Mouse (Mus musculus) kidney, embryonic 16.5 days (tissue): ENCODE measurements around the gene Ctdspl. TPM values are rescaled to one million over a fixed set of nuclear protein-coding genes. Genes with fewer than 3 reads are reported as not detected.

Experiments
- ATAC-seq: fragments of 200-750 bp; cut with Nextera tagmentation; 2 replicates; pipeline ENCODE4 v1.8.0; 2017; ENCODE audit warnings: moderate TSS enrichment; ENCODE audit not compliant: low FRiP score, low TSS enrichment
- H3K27ac ChIP-seq: fragments of 300-500 bp; sonication (generic); 2 replicates; pipeline ENCODE4 v1.5.1; 2014; ENCODE audit warnings: low read length
- H3K27me3 ChIP-seq: fragments of 300-500 bp; sonication (generic); 2 replicates; pipeline ENCODE4 v1.6.1; 2014; ENCODE audit warnings: low read length, control low read depth, mixed read lengths; ENCODE audit not compliant: insufficient read depth
- H3K36me3 ChIP-seq: fragments of 300-500 bp; sonication (generic); 2 replicates; pipeline ENCODE4 v1.6.1; 2014; ENCODE audit warnings: low read length, control low read depth, mixed read lengths; ENCODE audit not compliant: insufficient read depth
- H3K4me1 ChIP-seq: fragments of 300-500 bp; sonication (generic); 2 replicates; pipeline ENCODE4 v1.6.1; 2014; ENCODE audit warnings: low read length, control low read depth, mixed read lengths; ENCODE audit not compliant: insufficient read depth
- H3K4me2 ChIP-seq: fragments of 300-500 bp; sonication (generic); replicated peaks from 2 replicates; pipeline ENCODE4 v1.6.1; 2014; ENCODE audit warnings: low read depth, low read length
- H3K4me3 ChIP-seq: fragments of 300-500 bp; sonication (generic); 2 replicates; pipeline ENCODE4 v1.5.1; 2014; ENCODE audit warnings: mild to moderate bottlenecking, low read length
- H3K9ac ChIP-seq: fragments of 300-500 bp; sonication (generic); replicated peaks from 2 replicates; pipeline ENCODE4 v1.6.1; 2014; ENCODE audit warnings: low read length
- H3K9me3 ChIP-seq: fragments of 300-500 bp; sonication (generic); 2 replicates; pipeline ENCODE4 v1.6.1; 2016; ENCODE audit warnings: low read length, control low read depth
- WGBS: fragments of 180-500 bp; shearing (Covaris S2); extraction: QIAGEN DNeasy Blood & Tissue Kit; methylation state at CpG from one replicate; pipeline ENCODE4 v1.1.7; 2014; 5-methylcytosine and 5-hydroxymethylcytosine counted together
- polyA plus RNA-seq: library from polyadenylated mRNA; unstranded; fragments of >200 nt; fragmentation: Nextera tagmentation; extraction: Ambion mirVana; gene quantifications from 2 replicates; pipeline ENCODE4 v1.2.1, GENCODE M21; 2015

Ctdspl gene
- polyA plus RNA-seq, 1 experiment from 2014 or later, result 27.5 TPM

- no peak overlapping the region for H3K4me3 ChIP-seq
- WGBS, result 33% methylated on average over 8 of the region's 8 CpGs
- ATAC-seq, result no peak
These were observed 11.7 kb upstream of the Ctdspl start for GRCm38 (mm10) chr9:118914589-118914988.

GRCm38 (mm10) chr9:118915290-118915689, 11.0 kb upstream of the Ctdspl start:
- Histone ChIP-seq H3K36me3 (no peaks in the 10 kb centered on the region), H3K4me3 (no peak overlapping the region), H3K4me1 (peaks cover 18% of the 10 kb centered on the region), H3K27me3 (no peaks in the 10 kb centered on the region), H3K4me2 (no peak overlapping the region), H3K27ac (no peak overlapping the region), H3K9me3 (no peaks in the 10 kb centered on the region; the same call in 1 of the 2 replicates), H3K9ac (no peak overlapping the region)
- no peak for ATAC-seq
- WGBS, result 64% methylated on average over 5 of the region's 5 CpGs

More at GRCm38 (mm10) chr9:118914589-118914988, 11.7 kb upstream of the Ctdspl start:
- Histone ChIP-seq H3K27ac (peak overlapping the region; percentile 43; the same call in 1 of the 2 replicates), H3K27me3 (no peaks in the 10 kb centered on the region), H3K36me3 (no peaks in the 10 kb centered on the region), H3K4me1 (peaks cover 11% of the 10 kb centered on the region), H3K9me3 (no peaks in the 10 kb centered on the region; the same call in 1 of the 2 replicates), H3K9ac (no peak overlapping the region), H3K4me2 (no peak overlapping the region)

GRCm38 (mm10) chr9:118919672-118920186, 6.5 kb upstream of the Ctdspl start:
- H3K27me3 ChIP-seq, result no peaks in the 10 kb centered on the region
- peaks cover 24% of the 10 kb centered on the region for H3K4me1 ChIP-seq
- H3K36me3 ChIP-seq, result no peaks in the 10 kb centered on the region
- H3K4me2 ChIP-seq, result peak overlapping the region; percentile 5; the same call in 1 of the 2 replicates
- 42% methylated on average over 16 of the region's 16 CpGs for WGBS
- peak overlapping the region; percentile 33 for H3K27ac ChIP-seq
- no peak overlapping the region for H3K4me3 ChIP-seq
- 0 out of 2 replicates have a peak overlapping the region, but pooled peaks have one; percentile 13 for H3K9ac ChIP-seq
- ATAC-seq, result peak; percentile 59
- H3K9me3 ChIP-seq, result no peaks in the 10 kb centered on the region; the same call in 1 of the 2 replicates

- 50% methylated on average over 12 of the region's 12 CpGs for WGBS
- ATAC-seq, result peak; percentile 26
These were observed 5.3 kb upstream of the Ctdspl start for GRCm38 (mm10) chr9:118920798-118921515.

GRCm38 (mm10) chr9:118921926-118922325, 4.3 kb upstream of the Ctdspl start:
- 75% methylated on average over 3 of the region's 3 CpGs for WGBS
- H3K9me3 ChIP-seq, result no peaks in the 10 kb centered on the region
- ATAC-seq, result no peak
- no peaks in the 10 kb centered on the region for H3K36me3 ChIP-seq
- peaks cover 24% of the 10 kb centered on the region for H3K4me1 ChIP-seq
- no peak overlapping the region for H3K4me2 ChIP-seq
- no peak overlapping the region for H3K27ac ChIP-seq
- no peak overlapping the region for H3K9ac ChIP-seq
- no peak overlapping the region for H3K4me3 ChIP-seq
- no peaks in the 10 kb centered on the region for H3K27me3 ChIP-seq

More at GRCm38 (mm10) chr9:118920798-118921515, 5.3 kb upstream of the Ctdspl start:
- Histone ChIP-seq H3K4me2 (no peak overlapping the region), H3K4me1 (peaks cover 24% of the 10 kb centered on the region), H3K36me3 (no peaks in the 10 kb centered on the region), H3K9me3 (no peaks in the 10 kb centered on the region), H3K27ac (no peak overlapping the region), H3K4me3 (no peak overlapping the region), H3K9ac (no peak overlapping the region), H3K27me3 (no peaks in the 10 kb centered on the region)

- Histone ChIP-seq H3K9me3 (no peaks in the 10 kb centered on the region), H3K4me3 (peak overlapping the region; percentile 69), H3K4me1 (peaks cover 46% of the 10 kb centered on the region), H3K27me3 (no peaks in the 10 kb centered on the region), H3K27ac (peak overlapping the region; percentile 71; the same call in 1 of the 2 replicates), H3K4me2 (peak overlapping the region; percentile 85), H3K9ac (peak overlapping the region; percentile 72), H3K36me3 (no peaks in the 10 kb centered on the region)
- ATAC-seq, result 0 out of 2 replicates have a peak, but pooled peaks have one; percentile 1
- WGBS, result 15% methylated on average over 16 of the region's 16 CpGs
These were observed 1.6 kb upstream of the Ctdspl start for GRCm38 (mm10) chr9:118924554-118925085.

- H3K36me3 ChIP-seq, result no peaks in the 10 kb centered on the region
- WGBS, result under 1% methylated on average over 52 of the region's 53 CpGs
- peak overlapping the region; percentile 86 for H3K9ac ChIP-seq
- peak overlapping the region; percentile 85 for H3K4me2 ChIP-seq
- peak overlapping the region; percentile 91 for H3K27ac ChIP-seq
- peaks cover 43% of the 10 kb centered on the region for H3K4me1 ChIP-seq
- H3K9me3 ChIP-seq, result no peaks in the 10 kb centered on the region
- H3K27me3 ChIP-seq, result no peaks in the 10 kb centered on the region
- peak overlapping the region; percentile 69 for H3K4me3 ChIP-seq
- ATAC-seq, result peak; percentile 81
These were observed 755 bp upstream of the Ctdspl start for GRCm38 (mm10) chr9:118925286-118926110.

- WGBS, result 2% methylated on average over 65 of the region's 68 CpGs
- ATAC-seq, result no peak
These were observed 552 bp downstream of the Ctdspl start for GRCm38 (mm10) chr9:118926688-118927321.

GRCm38 (mm10) chr9:118927501-118927900, 1.2 kb downstream of the Ctdspl start:
- Histone ChIP-seq H3K4me3 (peak overlapping the region; percentile 69), H3K4me2 (peak overlapping the region; percentile 85), H3K36me3 (no peaks in the 10 kb centered on the region), H3K9me3 (no peaks in the 10 kb centered on the region), H3K27me3 (no peaks in the 10 kb centered on the region), H3K9ac (peak overlapping the region; percentile 86), H3K27ac (peak overlapping the region; percentile 91), H3K4me1 (peaks cover 46% of the 10 kb centered on the region)
- WGBS, result 22% methylated on average over 8 of the region's 8 CpGs
- no peak for ATAC-seq

More at GRCm38 (mm10) chr9:118926688-118927321, 552 bp downstream of the Ctdspl start:
- Histone ChIP-seq H3K4me3 (peak overlapping the region; percentile 69), H3K4me2 (peak overlapping the region; percentile 85), H3K9me3 (no peaks in the 10 kb centered on the region), H3K27me3 (no peaks in the 10 kb centered on the region), H3K36me3 (no peaks in the 10 kb centered on the region), H3K27ac (peak overlapping the region; percentile 91), H3K4me1 (peaks cover 45% of the 10 kb centered on the region), H3K9ac (peak overlapping the region; percentile 86)
